Comparison of ENCODE assay signal across 15 mouse cellular contexts in the genomic region with DNA sequence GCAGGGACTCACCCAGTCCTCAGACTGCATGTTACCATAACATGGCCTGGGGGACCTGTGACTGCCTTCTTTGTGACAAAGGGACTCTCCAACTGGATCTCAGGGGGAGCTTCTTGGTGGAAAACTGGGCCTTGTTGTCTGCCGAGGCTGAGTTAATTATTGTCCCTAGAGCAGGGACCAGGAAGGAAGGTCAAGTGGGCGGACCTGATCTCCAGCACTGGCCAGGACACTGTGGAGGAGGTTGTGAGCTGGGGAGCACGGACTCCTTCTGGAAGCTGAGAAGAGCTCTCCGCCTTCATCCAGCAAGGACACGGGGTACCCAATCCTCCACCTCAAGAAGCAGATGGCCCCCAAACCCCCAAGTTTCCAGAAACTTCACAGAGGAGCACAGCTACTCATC. TPM values are rescaled to one million over a fixed set of nuclear protein-coding genes. Genes with fewer than 3 reads are reported as not detected.
DNase-seq lines count a peak whose midpoint lies in the region; ATAC-seq and TF ChIP-seq lines count a peak whose summit lies in the region.
"Had no signal": no experiment of that assay in that cellular context is flagged by ENCODE, and none has a peak within 500 bp of the region (broad histone marks: within the 10 kb centered on the region; RNA-seq: fewer than 3 reads in every experiment).

No protein-coding gene starts in this region.

- intact Hi-C loops in heart, adult 2 months (cut with DNase I): no loop called here

- no peaks in the 10 kb centered on the region for H3K36me3 ChIP-seq in hindbrain, embryonic 10.5 days
- H3K36me3 ChIP-seq in hindbrain, embryonic 13.5 days: no peaks in the 10 kb centered on the region
- no peaks in the 10 kb centered on the region for H3K36me3 ChIP-seq in kidney, postnatal 0 days (ENCODE audit: insufficient read depth, low read length)
- no peaks in the 10 kb centered on the region for H3K36me3 ChIP-seq in liver, embryonic 14.5 days (replicated peaks; ENCODE audit: control insufficient read depth, insufficient read depth, low read depth)
- H3K36me3 ChIP-seq in heart, adult 2 months (ENCODE audit: control insufficient read depth, insufficient read depth, low read length): no peaks in the 10 kb centered on the region
- H3K36me3 ChIP-seq: embryonic facial prominence, embryonic 13.5 days; heart, embryonic 15.5 days had no signal

- no peaks in the 10 kb centered on the region for H3K9me3 ChIP-seq in hindbrain, embryonic 10.5 days
- H3K9me3 ChIP-seq in hindbrain, embryonic 13.5 days: no peaks in the 10 kb centered on the region
- H3K9me3 ChIP-seq in kidney, postnatal 0 days (replicated peaks; ENCODE audit: low read length): no peaks in the 10 kb centered on the region
- H3K9me3 ChIP-seq in liver, embryonic 14.5 days (ENCODE audit: control insufficient read depth, low read length): no peaks in the 10 kb centered on the region
- H3K9me3 ChIP-seq: embryonic facial prominence, embryonic 13.5 days; heart, embryonic 15.5 days had no signal

- no peak overlapping the region for H3K4me3 ChIP-seq in hindbrain, embryonic 10.5 days
- H3K4me3 ChIP-seq in hindbrain, embryonic 13.5 days: no peak overlapping the region
- H3K4me3 ChIP-seq in kidney, postnatal 0 days (replicated peaks; ENCODE audit: low read depth, low read length): no peak overlapping the region
- no peak overlapping the region for H3K4me3 ChIP-seq in liver, embryonic 14.5 days (ENCODE audit: insufficient read depth in 1 of 2, low read depth in 2 of 2, low read length in 2 of 2)
- no peak overlapping the region for H3K4me3 ChIP-seq in heart, adult 2 months
- H3K4me3 ChIP-seq: embryonic facial prominence, embryonic 13.5 days; heart, embryonic 15.5 days had no signal

- no peak for DNase-seq in hindbrain, embryonic 10.5 days (ENCODE audit: low spot score)
- DNase-seq in kidney, adult 11 months: peak; percentile 77
- peak; percentile 60 for DNase-seq in kidney, postnatal 0 days (ENCODE audit: low spot score)
- peak in 2 of 3 experiments; percentile 4 to 12 for DNase-seq in liver, embryonic 14.5 days (ENCODE audit: low read depth in 3 of 3, low spot score in 3 of 3)
- DNase-seq in left cerebral cortex, adult 11 months (ENCODE audit: low spot score): no peak
- no peak for DNase-seq in cerebellum, postnatal 25 days
- no peak for DNase-seq in heart, adult 2 months
- DNase-seq: cerebellum, adult 9-11 months; lung, postnatal 4 days; right cerebral cortex, adult 18-20 months; thymus, postnatal 14 days had no signal

- H3K27me3 ChIP-seq in hindbrain, embryonic 10.5 days (ENCODE audit: insufficient read depth, poor library complexity, severe bottlenecking): peaks cover 10% of the 10 kb centered on the region; the same call in 1 of the 2 replicates
- H3K27me3 ChIP-seq in hindbrain, embryonic 13.5 days: 0 out of 2 replicates have a peak, but pooled peaks cover 8% of the 10 kb centered on the region
- no peaks in the 10 kb centered on the region for H3K27me3 ChIP-seq in kidney, postnatal 0 days (ENCODE audit: insufficient read depth, low read length)
- H3K27me3 ChIP-seq in liver, embryonic 14.5 days (ENCODE audit: control insufficient read depth, insufficient read depth, low read length): no peaks in the 10 kb centered on the region
- H3K27me3 ChIP-seq in heart, adult 2 months (ENCODE audit: control insufficient read depth, insufficient read depth, low read length): no peaks in the 10 kb centered on the region

- peaks cover 46% of the 10 kb centered on the region for H3K4me1 ChIP-seq in hindbrain, embryonic 10.5 days (replicated peaks)
- peaks cover 44% of the 10 kb centered on the region for H3K4me1 ChIP-seq in hindbrain, embryonic 13.5 days (replicated peaks)
- peaks cover 15% of the 10 kb centered on the region for H3K4me1 ChIP-seq in kidney, postnatal 0 days (replicated peaks; ENCODE audit: insufficient read depth, low read length)
- H3K4me1 ChIP-seq in liver, embryonic 14.5 days (replicated peaks; ENCODE audit: control insufficient read depth in 2 of 2, insufficient read depth in 2 of 2, low read length in 1 of 2): peaks cover 0 to 2% of the 10 kb centered on the region in 2 experiments; a peak in 1 of 4 replicates
- H3K4me1 ChIP-seq in heart, adult 2 months (ENCODE audit: control insufficient read depth, insufficient read depth, low read length): no peaks in the 10 kb centered on the region
- H3K4me1 ChIP-seq: heart, embryonic 15.5 days had no signal

- no peak for ATAC-seq in hindbrain, embryonic 13.5 days (ENCODE audit: low FRiP score)
- ATAC-seq in kidney, postnatal 0 days (replicated peaks; ENCODE audit: low FRiP score, low read depth): no peak
- ATAC-seq in liver, embryonic 14.5 days (ENCODE audit: insufficient read depth): 0 out of 2 replicates have a peak, but pooled peaks have one; percentile 55

- no peak overlapping the region for H3K4me2 ChIP-seq in hindbrain, embryonic 13.5 days
- 0 out of 2 replicates have a peak overlapping the region, but pooled peaks have one; percentile 18 for H3K4me2 ChIP-seq in kidney, postnatal 0 days (ENCODE audit: low read length)
- H3K4me2 ChIP-seq in liver, embryonic 14.5 days (ENCODE audit: low read depth): no peak overlapping the region
- H3K4me2 ChIP-seq: embryonic facial prominence, embryonic 13.5 days; heart, embryonic 15.5 days had no signal

- peak overlapping the region; percentile 53 for H3K27ac ChIP-seq in hindbrain, embryonic 10.5 days
- H3K27ac ChIP-seq in hindbrain, embryonic 13.5 days: no peak overlapping the region
- no peak overlapping the region for H3K27ac ChIP-seq in kidney, postnatal 0 days
- no peak overlapping the region for H3K27ac ChIP-seq in liver, embryonic 14.5 days
- H3K27ac ChIP-seq in heart, adult 2 months: no peak overlapping the region
- H3K27ac ChIP-seq: embryonic facial prominence, embryonic 13.5 days; heart, embryonic 15.5 days had no signal

- no peak for TF ChIP-seq EP300 in liver, embryonic 14.5 days (IDR thresholded peaks at IDR 0.05; ENCODE audit: low read depth)
- no peak for TF ChIP-seq EP300 in heart, adult 2 months (IDR thresholded peaks at IDR 0.05; ENCODE audit: insufficient read depth, low read depth, low read length)

- TF ChIP-seq POLR2A in heart, adult 2 months (IDR thresholded peaks at IDR 0.05; ENCODE audit: insufficient read depth, low read depth, low read length): no peak

- WGBS in hindbrain, embryonic 10.5 days: 63% methylated on average over 5 of the region's 5 CpGs
- 65% methylated on average over 5 of the region's 5 CpGs for WGBS in hindbrain, embryonic 13.5 days
- WGBS in kidney, postnatal 0 days: 21% methylated on average over 5 of the region's 5 CpGs
- 44% methylated on average over 5 of the region's 5 CpGs for WGBS in liver, embryonic 14.5 days (ENCODE audit: insufficient replicate concordance)
- 38% methylated on average over 5 of the region's 5 CpGs for WGBS in heart, adult 2 months

- no peak overlapping the region for H3K9ac ChIP-seq in hindbrain, embryonic 13.5 days
- H3K9ac ChIP-seq in kidney, postnatal 0 days (ENCODE audit: low read depth, low read length): no peak overlapping the region
- H3K9ac ChIP-seq in liver, embryonic 14.5 days (replicated peaks): no peak overlapping the region
- H3K9ac ChIP-seq in heart, adult 2 months (ENCODE audit: low read depth, low read length): no peak overlapping the region
- H3K9ac ChIP-seq: embryonic facial prominence, embryonic 13.5 days; heart, embryonic 15.5 days had no signal

- H3K79me2 ChIP-seq in heart, adult 2 months (replicated peaks; ENCODE audit: control insufficient read depth, insufficient read depth, low read length): no peaks in the 10 kb centered on the region

- no peak for TF ChIP-seq CTCF in kidney, postnatal 0 days (IDR thresholded peaks at IDR 0.05; ENCODE audit: low read depth)
- TF ChIP-seq CTCF in liver, embryonic 14.5 days (IDR thresholded peaks at IDR 0.05; ENCODE audit: low read depth): no peak
- TF ChIP-seq CTCF in heart, adult 2 months (IDR thresholded peaks at IDR 0.05): no peak

RNA-seq across cellular contexts. Expression of a gene that starts 36.7 kb away (rescaled TPM):
- 4.0 and 5.2 TPM in 2 replicates for polyA plus RNA-seq in hindbrain, embryonic 10.5 days (2016; fragmentation: Nextera tagmentation; extraction: Ambion mirVana)
- polyA plus RNA-seq in hindbrain, embryonic 13.5 days (2015; fragmentation: Nextera tagmentation; extraction: Ambion mirVana): 9.5 and 10.9 TPM in 2 replicates
- 1.8 and 2.1 TPM in 2 replicates for polyA plus RNA-seq in kidney, postnatal 0 days (2015; fragmentation: Nextera tagmentation; extraction: Ambion mirVana)
- 0.07 and 0.11 TPM in 2 replicates for polyA plus RNA-seq in liver, embryonic 14.5 days (2012; rRNA removed)
- polyA plus RNA-seq in liver, embryonic 14.5 days (2014; fragmentation: Nextera tagmentation; extraction: Ambion mirVana): not detected in 2 replicates
- 1 to 10 TPM; 1.1 to 1.7 TPM for total RNA-seq in heart, adult 2 months (2021)
- polyA plus RNA-seq in heart, adult 2 months (2012; rRNA removed): 1.00 and 1.8 TPM in 2 replicates
- total RNA-seq: MEL had no signal

Comparison
In these comparisons a context has a peak if more than half of its experiments do, and no peak if none do; other contexts are left out.
1. DNase-seq: peak in kidney, adult 11 months (single experiment), kidney, postnatal 0 days (single experiment) and liver, embryonic 14.5 days (2 of 3); none in hindbrain, embryonic 10.5 days (single experiment), left cerebral cortex, adult 11 months (single experiment), cerebellum, postnatal 25 days (0 of 2) and heart, adult 2 months (0 of 2).